Mouse (Mus musculus): ENCODE results near the gene Fads3. TPM values are rescaled to one million over a fixed set of nuclear protein-coding genes. Genes with fewer than 3 reads are reported as not detected.

Fads3 gene
- polyA plus RNA-seq, 1 experiment from 2014 or later: 3.7 TPM

- peaks cover 4% of the 10 kb centered on the region for H3K4me1 ChIP-seq (ENCODE audit: control insufficient read depth, insufficient read depth, low read length)
- WGBS: 82% methylated on average over 2 of the region's 2 CpGs
- H3K27ac ChIP-seq (replicated peaks; ENCODE audit: low read depth, low read length): no peak overlapping the region
- no peak overlapping the region for H3K4me3 ChIP-seq (ENCODE audit: low read depth, low read length)
- H3K9me3 ChIP-seq (replicated peaks; ENCODE audit: control insufficient read depth, low read length): no peaks in the 10 kb centered on the region
- no peak overlapping the region for H3K9ac ChIP-seq (replicated peaks; ENCODE audit: low read length)
- H3K27me3 ChIP-seq (ENCODE audit: control insufficient read depth, insufficient read depth, low read length): no peaks in the 10 kb centered on the region
- DNase-seq (ENCODE audit: low spot score): no peak
- ATAC-seq (replicated peaks; ENCODE audit: insufficient number of reproducible peaks, low FRiP score, low TSS enrichment, low read depth): no peak
- H3K4me2 ChIP-seq (ENCODE audit: low read depth, low read length): no peak overlapping the region
- H3K36me3 ChIP-seq (replicated peaks; ENCODE audit: control insufficient read depth, insufficient read depth, low read depth, low read length): no peaks in the 10 kb centered on the region
These were observed 1.8 kb upstream of the Fads3 start for GRCm38 (mm10) chr19:10039615-10040014.

- H3K27ac ChIP-seq (replicated peaks; ENCODE audit: low read depth, low read length): no peak overlapping the region
- no peaks in the 10 kb centered on the region for H3K27me3 ChIP-seq (ENCODE audit: control insufficient read depth, insufficient read depth, low read length)
- ATAC-seq (replicated peaks; ENCODE audit: insufficient number of reproducible peaks, low FRiP score, low TSS enrichment, low read depth): peak; percentile 30; the same call in 1 of the 2 replicates
These were observed 442 bp upstream of the Fads3 start for GRCm38 (mm10) chr19:10040866-10041387.

GRCm38 (mm10) chr19:10042232-10042631 lies 863 bp downstream of the Fads3 start:
- ATAC-seq (replicated peaks; ENCODE audit: insufficient number of reproducible peaks, low FRiP score, low TSS enrichment, low read depth) (0 out of 2 replicates have a peak, but pooled peaks have one; percentile 24), DNase-seq (ENCODE audit: low spot score) (no peak)
- WGBS: 47% methylated on average over 6 of the region's 6 CpGs
- no peaks in the 10 kb centered on the region for H3K9me3 ChIP-seq (replicated peaks; ENCODE audit: control insufficient read depth, low read length)
- no peaks in the 10 kb centered on the region for H3K27me3 ChIP-seq (ENCODE audit: control insufficient read depth, insufficient read depth, low read length)
- H3K36me3 ChIP-seq (replicated peaks; ENCODE audit: control insufficient read depth, insufficient read depth, low read depth, low read length): no peaks in the 10 kb centered on the region
- H3K4me3 ChIP-seq (ENCODE audit: low read depth, low read length): peak overlapping the region; percentile 65
- H3K27ac ChIP-seq (replicated peaks; ENCODE audit: low read depth, low read length): no peak overlapping the region
- peaks cover 4% of the 10 kb centered on the region for H3K4me1 ChIP-seq (ENCODE audit: control insufficient read depth, insufficient read depth, low read length)
- peak overlapping the region; percentile 99 for H3K4me2 ChIP-seq (ENCODE audit: low read depth, low read length)
- no peak overlapping the region for H3K9ac ChIP-seq (replicated peaks; ENCODE audit: low read length)

More at GRCm38 (mm10) chr19:10040866-10041387, 442 bp upstream of the Fads3 start:
- peak overlapping the region; percentile 66 for H3K9ac ChIP-seq (replicated peaks; ENCODE audit: low read length)
- WGBS: 5% methylated on average over 17 of the region's 20 CpGs
- H3K4me2 ChIP-seq (ENCODE audit: low read depth, low read length): peak overlapping the region; percentile 99
- H3K36me3 ChIP-seq (replicated peaks; ENCODE audit: control insufficient read depth, insufficient read depth, low read depth, low read length): no peaks in the 10 kb centered on the region
- peak overlapping the region; percentile 65 for H3K4me3 ChIP-seq (ENCODE audit: low read depth, low read length)
- no peak for DNase-seq (ENCODE audit: low spot score)
- peaks cover 4% of the 10 kb centered on the region for H3K4me1 ChIP-seq (ENCODE audit: control insufficient read depth, insufficient read depth, low read length)
- no peaks in the 10 kb centered on the region for H3K9me3 ChIP-seq (replicated peaks; ENCODE audit: control insufficient read depth, low read length)

- no peaks in the 10 kb centered on the region for H3K36me3 ChIP-seq (replicated peaks; ENCODE audit: control insufficient read depth, insufficient read depth, low read depth, low read length)
- H3K9me3 ChIP-seq (replicated peaks; ENCODE audit: control insufficient read depth, low read length): no peaks in the 10 kb centered on the region
- H3K27ac ChIP-seq (replicated peaks; ENCODE audit: low read depth, low read length): no peak overlapping the region
- H3K4me2 ChIP-seq (ENCODE audit: low read depth, low read length): no peak overlapping the region
- H3K4me3 ChIP-seq (ENCODE audit: low read depth, low read length): no peak overlapping the region
- no peak for DNase-seq (ENCODE audit: low spot score)
- peaks cover 4% of the 10 kb centered on the region for H3K4me1 ChIP-seq (ENCODE audit: control insufficient read depth, insufficient read depth, low read length)
- H3K27me3 ChIP-seq (ENCODE audit: control insufficient read depth, insufficient read depth, low read length): no peaks in the 10 kb centered on the region
- ATAC-seq (replicated peaks; ENCODE audit: insufficient number of reproducible peaks, low FRiP score, low TSS enrichment, low read depth): no peak
- H3K9ac ChIP-seq (replicated peaks; ENCODE audit: low read length): no peak overlapping the region
- 90% methylated on average over 4 of the region's 4 CpGs for WGBS
These were observed 1.4 kb downstream of the Fads3 start for GRCm38 (mm10) chr19:10042816-10043215.

GRCm38 (mm10) chr19:10043643-10044042 lies 2.3 kb downstream of the Fads3 start:
- no peaks in the 10 kb centered on the region for H3K36me3 ChIP-seq (replicated peaks; ENCODE audit: control insufficient read depth, insufficient read depth, low read depth, low read length)
- no peaks in the 10 kb centered on the region for H3K27me3 ChIP-seq (ENCODE audit: control insufficient read depth, insufficient read depth, low read length)
- H3K9ac ChIP-seq (replicated peaks; ENCODE audit: low read length): no peak overlapping the region
- no peaks in the 10 kb centered on the region for H3K9me3 ChIP-seq (replicated peaks; ENCODE audit: control insufficient read depth, low read length)
- ATAC-seq (replicated peaks; ENCODE audit: insufficient number of reproducible peaks, low FRiP score, low TSS enrichment, low read depth): no peak
- H3K4me1 ChIP-seq (ENCODE audit: control insufficient read depth, insufficient read depth, low read length): peaks cover 4% of the 10 kb centered on the region
- H3K4me2 ChIP-seq (ENCODE audit: low read depth, low read length): no peak overlapping the region
- no peak overlapping the region for H3K27ac ChIP-seq (replicated peaks; ENCODE audit: low read depth, low read length)
- H3K4me3 ChIP-seq (ENCODE audit: low read depth, low read length): no peak overlapping the region
- no peak for DNase-seq (ENCODE audit: low spot score)

GRCm38 (mm10) chr19:10045707-10046106 lies 4.3 kb downstream of the Fads3 start:
- no peak overlapping the region for H3K9ac ChIP-seq (replicated peaks; ENCODE audit: low read length)
- H3K36me3 ChIP-seq (replicated peaks; ENCODE audit: control insufficient read depth, insufficient read depth, low read depth, low read length): no peaks in the 10 kb centered on the region
- H3K4me1 ChIP-seq (ENCODE audit: control insufficient read depth, insufficient read depth, low read length): no peaks in the 10 kb centered on the region
- H3K4me3 ChIP-seq (ENCODE audit: low read depth, low read length): no peak overlapping the region
- H3K9me3 ChIP-seq (replicated peaks; ENCODE audit: control insufficient read depth, low read length): no peaks in the 10 kb centered on the region
- ATAC-seq (replicated peaks; ENCODE audit: insufficient number of reproducible peaks, low FRiP score, low TSS enrichment, low read depth): no peak
- no peak overlapping the region for H3K4me2 ChIP-seq (ENCODE audit: low read depth, low read length)
- no peak for DNase-seq (ENCODE audit: low spot score)
- 82% methylated on average over 2 of the region's 2 CpGs for WGBS
- no peak overlapping the region for H3K27ac ChIP-seq (replicated peaks; ENCODE audit: low read depth, low read length)
- no peaks in the 10 kb centered on the region for H3K27me3 ChIP-seq (ENCODE audit: control insufficient read depth, insufficient read depth, low read length)

- H3K4me3 ChIP-seq (ENCODE audit: low read depth, low read length): no peak overlapping the region
- ATAC-seq (replicated peaks; ENCODE audit: insufficient number of reproducible peaks, low FRiP score, low TSS enrichment, low read depth): no peak
- no peaks in the 10 kb centered on the region for H3K4me1 ChIP-seq (ENCODE audit: control insufficient read depth, insufficient read depth, low read length)
- H3K9ac ChIP-seq (replicated peaks; ENCODE audit: low read length): no peak overlapping the region
- DNase-seq (ENCODE audit: low spot score): no peak
- no peaks in the 10 kb centered on the region for H3K9me3 ChIP-seq (replicated peaks; ENCODE audit: control insufficient read depth, low read length)
- no peaks in the 10 kb centered on the region for H3K36me3 ChIP-seq (replicated peaks; ENCODE audit: control insufficient read depth, insufficient read depth, low read depth, low read length)
- 78% methylated on average over 4 of the region's 4 CpGs for WGBS
- H3K27me3 ChIP-seq (ENCODE audit: control insufficient read depth, insufficient read depth, low read length): no peaks in the 10 kb centered on the region
- H3K4me2 ChIP-seq (ENCODE audit: low read depth, low read length): no peak overlapping the region
- no peak overlapping the region for H3K27ac ChIP-seq (replicated peaks; ENCODE audit: low read depth, low read length)
These were observed 5.0 kb downstream of the Fads3 start for GRCm38 (mm10) chr19:10046346-10046745.

GRCm38 (mm10) chr19:10046983-10047382 lies 5.6 kb downstream of the Fads3 start:
- H3K9ac ChIP-seq (replicated peaks; ENCODE audit: low read length): no peak overlapping the region
- WGBS: 56% methylated on average over 3 of the region's 3 CpGs
- H3K4me2 ChIP-seq (ENCODE audit: low read depth, low read length): no peak overlapping the region
- no peaks in the 10 kb centered on the region for H3K27me3 ChIP-seq (ENCODE audit: control insufficient read depth, insufficient read depth, low read length)
- DNase-seq (ENCODE audit: low spot score): no peak
- H3K27ac ChIP-seq (replicated peaks; ENCODE audit: low read depth, low read length): no peak overlapping the region
- ATAC-seq (replicated peaks; ENCODE audit: insufficient number of reproducible peaks, low FRiP score, low TSS enrichment, low read depth): no peak
- H3K4me3 ChIP-seq (ENCODE audit: low read depth, low read length): no peak overlapping the region
- no peaks in the 10 kb centered on the region for H3K4me1 ChIP-seq (ENCODE audit: control insufficient read depth, insufficient read depth, low read length)
- no peaks in the 10 kb centered on the region for H3K36me3 ChIP-seq (replicated peaks; ENCODE audit: control insufficient read depth, insufficient read depth, low read depth, low read length)
- no peaks in the 10 kb centered on the region for H3K9me3 ChIP-seq (replicated peaks; ENCODE audit: control insufficient read depth, low read length)

All from embryonic facial prominence, embryonic 11.5 days (tissue).